Mouse (Mus musculus) R1 (cell line): Measurements from ENCODE around the gene Polk.

Experiments
- DNase-seq: peaks from one replicate; pipeline ENCODE4 v3.0.0-alpha.2; 2018; ENCODE audit warnings: low read depth, low spot score

Gene Polk

DNA sequence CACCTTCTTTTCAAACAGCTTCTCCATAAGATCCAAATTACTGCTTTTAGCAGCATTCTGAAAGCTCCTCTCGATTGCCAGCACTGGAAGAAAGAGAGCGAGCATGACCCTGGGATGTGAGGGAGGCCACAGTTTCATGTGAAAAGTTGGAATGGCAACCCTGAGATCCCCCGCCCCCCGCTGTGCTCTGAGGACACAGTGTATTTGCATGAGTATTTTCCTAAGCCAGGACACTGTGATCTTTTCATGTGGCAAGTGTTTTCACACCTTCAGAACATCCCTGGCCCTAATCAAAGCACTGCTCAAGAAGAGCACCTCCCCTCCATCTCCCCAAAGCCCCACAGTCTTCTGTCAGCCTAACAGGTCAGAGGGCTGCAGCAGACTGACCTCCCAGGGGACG is 77.1 kb downstream of the Polk start:
- peak; percentile 33 for DNase-seq

- DNase-seq = no peak
Observed at GRCm38 (mm10) chr13:96462644-96463043, 79.7 kb downstream of the Polk start.

- no peak for DNase-seq
Observed at GRCm38 (mm10) chr13:96458606-96459005, 83.8 kb downstream of the Polk start.

DNA sequence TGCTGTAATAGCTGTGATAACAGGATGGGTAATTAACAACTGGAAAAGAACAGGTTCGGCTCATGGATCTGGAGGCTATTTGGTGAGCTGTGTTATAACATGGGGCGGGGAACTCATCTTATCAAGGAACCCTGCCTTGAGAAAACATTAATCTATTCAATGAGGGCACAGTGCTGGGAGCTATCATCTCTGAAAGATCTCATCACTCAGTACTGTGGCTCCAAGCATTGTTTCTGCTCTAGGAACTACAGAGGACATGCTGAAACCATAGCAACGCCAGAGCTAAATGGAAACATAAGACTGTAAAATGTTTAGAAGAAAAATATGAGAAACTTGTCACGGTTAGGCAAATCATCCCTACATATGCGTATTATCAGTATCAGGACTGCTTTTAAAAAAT is 84.4 kb downstream of the Polk start:
- no peak for DNase-seq

- DNase-seq = no peak
Observed at GRCm38 (mm10) chr13:96457566-96457965, 84.8 kb downstream of the Polk start.

DNA sequence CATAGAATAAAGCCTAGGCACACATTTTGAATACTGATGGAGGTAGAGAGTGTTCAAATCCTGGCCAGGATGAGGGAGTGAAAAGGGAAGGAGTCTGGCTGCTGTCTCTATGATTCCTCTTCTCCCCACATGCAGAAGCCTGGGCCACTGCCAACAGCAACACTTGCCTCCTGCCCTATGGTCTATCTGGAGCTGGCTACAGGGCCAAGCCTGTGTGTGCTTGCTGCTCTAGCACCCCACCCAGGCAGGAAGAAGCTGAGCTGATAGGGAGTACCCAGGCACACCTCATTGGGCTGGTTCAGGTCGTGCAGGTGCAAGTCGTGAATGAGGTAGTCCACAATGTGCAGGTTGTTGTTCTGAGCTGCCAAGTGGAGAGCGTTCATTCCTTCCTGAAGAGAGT is 88.1 kb downstream of the Polk start:
- DNase-seq = no peak

DNA sequence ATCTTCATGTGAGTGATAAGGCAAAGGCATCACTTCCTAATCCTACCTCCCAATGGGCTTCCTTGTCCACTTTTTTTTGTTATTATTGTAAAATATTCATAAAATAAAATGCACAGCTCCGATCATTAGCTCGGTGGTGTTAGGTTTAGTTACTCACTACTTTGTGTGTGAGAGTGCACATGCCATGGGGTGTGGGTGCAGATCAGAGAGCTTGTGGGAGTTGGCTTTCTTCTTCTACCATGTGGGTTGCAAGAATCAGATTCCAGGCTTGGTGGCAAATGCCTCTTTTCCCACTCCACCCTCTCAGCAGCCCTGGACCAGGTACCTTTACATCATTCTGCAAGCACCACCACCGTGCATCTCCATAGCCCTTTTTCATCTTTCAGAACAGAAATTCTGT is 89.8 kb downstream of the Polk start:
- no peak for DNase-seq

GRCm38 (mm10) chr13:96451386-96452140 is 90.8 kb downstream of the Polk start:
- no peak for DNase-seq

GRCm38 (mm10) chr13:96450869-96451268 is 91.5 kb downstream of the Polk start:
- DNase-seq = no peak

GRCm38 (mm10) chr13:96450205-96450856 is 92.0 kb downstream of the Polk start:
- DNase-seq = no peak

DNA sequence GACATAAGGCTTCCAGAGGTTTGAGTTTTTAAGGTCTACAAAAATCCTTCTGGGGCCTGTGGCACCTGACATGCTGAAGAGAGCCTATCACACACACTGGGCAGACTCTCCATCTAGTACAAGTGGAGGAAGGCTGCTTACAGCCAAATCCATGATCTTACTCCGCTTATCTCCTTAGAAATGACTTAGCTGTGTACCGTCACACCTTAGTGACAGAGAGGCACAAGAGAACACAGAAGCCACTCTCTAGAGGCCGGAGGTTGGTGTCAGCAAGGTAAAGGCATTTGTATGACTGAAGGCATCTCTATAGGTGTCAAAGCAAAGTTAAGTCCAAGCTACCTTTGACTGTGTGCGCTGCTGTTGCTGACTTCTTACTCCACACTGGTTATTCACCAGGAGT is 101.9 kb downstream of the Polk start:
- DNase-seq = no peak

- DNase-seq = no peak
Observed at GRCm38 (mm10) chr13:96436921-96437320, 105.5 kb downstream of the Polk start.

DNA sequence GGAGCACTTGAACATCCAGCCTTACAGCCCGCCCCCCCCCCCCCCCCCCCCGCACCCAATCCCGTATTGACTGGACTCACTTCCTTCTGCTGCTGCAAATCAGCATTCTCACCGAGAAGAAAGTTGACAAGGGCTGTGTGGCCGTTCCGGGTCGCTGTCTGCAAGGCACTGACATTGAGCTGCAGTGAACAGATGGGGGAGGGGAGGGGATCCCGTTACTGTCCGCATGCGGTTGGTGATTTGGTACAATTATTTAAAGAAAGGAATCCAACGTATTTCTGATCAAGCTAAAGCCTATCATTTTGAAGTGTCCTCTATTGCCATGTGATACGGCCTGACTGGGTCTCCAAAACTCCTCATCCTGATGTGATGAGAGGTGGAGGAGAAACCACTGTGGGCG is 106.6 kb downstream of the Polk start:
- DNase-seq = peak; percentile 10

GRCm38 (mm10) chr13:96434899-96435331 is 107.5 kb downstream of the Polk start:
- no peak for DNase-seq

GRCm38 (mm10) chr13:96433648-96434190 is 108.7 kb downstream of the Polk start:
- DNase-seq = no peak

- DNase-seq = no peak
Observed at GRCm38 (mm10) chr13:96433041-96433440, 109.3 kb downstream of the Polk start.

GRCm38 (mm10) chr13:96432376-96432811 is 110.0 kb downstream of the Polk start:
- no peak for DNase-seq

- peak; percentile 82 for DNase-seq
Observed at GRCm38 (mm10) chr13:96431595-96432156, 110.7 kb downstream of the Polk start.
